Mouse (Mus musculus): ENCODE data around the gene Gm4881. TPM values are rescaled to one million over a fixed set of nuclear protein-coding genes. Genes with fewer than 3 reads are reported as not detected.

Gm4881 gene
- polyA plus RNA-seq, 1 experiment from 2014 or later: 2.2 TPM

- peak overlapping the region; percentile 70 for H3K4me3 ChIP-seq (ENCODE audit: low read depth, low read length)
- H3K27ac ChIP-seq (ENCODE audit: low read depth, low read length): peak overlapping the region; percentile 45; the same call in 1 of the 2 replicates
- peak; percentile 97 for ATAC-seq (ENCODE audit: low FRiP score)
- peak overlapping the region; percentile 75 for H3K9ac ChIP-seq (ENCODE audit: low read length)
- H3K27me3 ChIP-seq (ENCODE audit: control insufficient read depth, insufficient read depth, low read length): no peaks in the 10 kb centered on the region
- no peaks in the 10 kb centered on the region for H3K4me1 ChIP-seq (ENCODE audit: control insufficient read depth, insufficient read depth, low read length)
- H3K4me2 ChIP-seq: peak overlapping the region; percentile 87
- no peaks in the 10 kb centered on the region for H3K36me3 ChIP-seq (ENCODE audit: control insufficient read depth, insufficient read depth, low read length)
- under 1% methylated on average over 30 of the region's 30 CpGs for WGBS
- no peaks in the 10 kb centered on the region for H3K9me3 ChIP-seq (ENCODE audit: control insufficient read depth, low read length)
- peak; percentile 98 for DNase-seq (ENCODE audit: low spot score, missing footprints)
Measured at GRCm38 (mm10) chr7:24904070-24904483, 40.2 kb downstream of the Gm4881 start.

- H3K27me3 ChIP-seq (ENCODE audit: control insufficient read depth, insufficient read depth, low read length): no peaks in the 10 kb centered on the region
- H3K4me3 ChIP-seq (ENCODE audit: low read depth, low read length): peak overlapping the region; percentile 70
- no peaks in the 10 kb centered on the region for H3K36me3 ChIP-seq (ENCODE audit: control insufficient read depth, insufficient read depth, low read length)
- H3K4me1 ChIP-seq (ENCODE audit: control insufficient read depth, insufficient read depth, low read length): no peaks in the 10 kb centered on the region
- WGBS: 47% methylated on average over 10 of the region's 10 CpGs
- H3K9ac ChIP-seq (ENCODE audit: low read length): peak overlapping the region; percentile 71
- H3K27ac ChIP-seq (ENCODE audit: low read depth, low read length): peak overlapping the region; percentile 21; the same call in 1 of the 2 replicates
- H3K9me3 ChIP-seq (ENCODE audit: control insufficient read depth, low read length): no peaks in the 10 kb centered on the region
- H3K4me2 ChIP-seq: peak overlapping the region; percentile 87
- no peak for ATAC-seq (ENCODE audit: low FRiP score)
- no peak for DNase-seq (ENCODE audit: low spot score, missing footprints)
Measured at GRCm38 (mm10) chr7:24903444-24903825, 40.9 kb downstream of the Gm4881 start.

- peak; percentile 92 for DNase-seq (ENCODE audit: low spot score, missing footprints)
- H3K4me2 ChIP-seq: peak within 1 kb of the TSS; percentile 87
- H3K9ac ChIP-seq (ENCODE audit: low read length): peak within 1 kb of the TSS; percentile 71
- H3K36me3 ChIP-seq (ENCODE audit: control insufficient read depth, insufficient read depth, low read length): no peaks in the 10 kb centered on the region
- H3K9me3 ChIP-seq (ENCODE audit: control insufficient read depth, low read length): no peaks in the 10 kb centered on the region
- H3K27ac ChIP-seq (ENCODE audit: low read depth, low read length): peak within 1 kb of the TSS; percentile 21
- H3K27me3 ChIP-seq (ENCODE audit: control insufficient read depth, insufficient read depth, low read length): no peaks in the 10 kb centered on the region
- peak within 1 kb of the TSS; percentile 70 for H3K4me3 ChIP-seq (ENCODE audit: low read depth, low read length)
- ATAC-seq (ENCODE audit: low FRiP score): no peak
- 6% methylated on average over 58 of the region's 68 CpGs for WGBS
- no peaks in the 10 kb centered on the region for H3K4me1 ChIP-seq (ENCODE audit: control insufficient read depth, insufficient read depth, low read length)
Measured at GRCm38 (mm10) chr7:24902630-24903443, 41.5 kb downstream of the Gm4881 start, which contains the start of gene Arhgef1. Gene Arhgef1 (plus strand): TSS chr7:24902912.

DNA sequence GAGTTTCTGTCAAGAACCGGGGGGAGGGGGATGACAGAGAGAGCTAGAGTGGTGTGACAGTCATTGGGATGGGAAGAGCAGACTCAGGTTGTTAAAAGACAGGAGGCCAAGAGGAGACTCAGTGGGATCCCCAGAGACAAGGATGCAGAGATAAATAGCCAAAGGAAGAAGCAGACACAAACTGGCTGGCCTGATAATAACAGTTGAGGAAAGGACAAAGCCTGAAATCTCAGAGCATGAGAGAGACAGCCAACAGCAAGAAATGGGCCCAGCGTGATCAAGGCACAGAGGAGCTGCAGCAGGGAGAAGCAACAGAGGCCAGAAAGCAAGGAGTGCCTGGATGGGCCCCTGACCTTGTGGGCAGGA lies 42.0 kb downstream of the Gm4881 start:
- no peak overlapping the region; the same call in 1 of the 2 replicates for H3K4me3 ChIP-seq (ENCODE audit: low read depth, low read length)
- 45% methylated on average over 2 of the region's 2 CpGs for WGBS
- H3K36me3 ChIP-seq (ENCODE audit: control insufficient read depth, insufficient read depth, low read length): no peaks in the 10 kb centered on the region
- peak overlapping the region; percentile 21; the same call in 1 of the 2 replicates for H3K27ac ChIP-seq (ENCODE audit: low read depth, low read length)
- ATAC-seq (ENCODE audit: low FRiP score): no peak
- no peak overlapping the region for H3K9ac ChIP-seq (ENCODE audit: low read length)
- no peaks in the 10 kb centered on the region for H3K4me1 ChIP-seq (ENCODE audit: control insufficient read depth, insufficient read depth, low read length)
- no peaks in the 10 kb centered on the region for H3K27me3 ChIP-seq (ENCODE audit: control insufficient read depth, insufficient read depth, low read length)
- H3K9me3 ChIP-seq (ENCODE audit: control insufficient read depth, low read length): no peaks in the 10 kb centered on the region
- DNase-seq (ENCODE audit: low spot score, missing footprints): no peak
- peak overlapping the region; percentile 87; the same call in 1 of the 2 replicates for H3K4me2 ChIP-seq

- Histone ChIP-seq H3K9me3 (ENCODE audit: control insufficient read depth, low read length) (no peaks in the 10 kb centered on the region), H3K9ac (ENCODE audit: low read length) (no peak overlapping the region), H3K4me3 (ENCODE audit: low read depth, low read length) (no peak overlapping the region), H3K36me3 (ENCODE audit: control insufficient read depth, insufficient read depth, low read length) (no peaks in the 10 kb centered on the region), H3K4me1 (ENCODE audit: control insufficient read depth, insufficient read depth, low read length) (no peaks in the 10 kb centered on the region), H3K27ac (ENCODE audit: low read depth, low read length) (no peak overlapping the region), H3K27me3 (ENCODE audit: control insufficient read depth, insufficient read depth, low read length) (no peaks in the 10 kb centered on the region), H3K4me2 (no peak overlapping the region)
- 86% methylated on average over 1 of the region's 1 CpGs for WGBS
- ATAC-seq (ENCODE audit: low FRiP score): no peak
- DNase-seq (ENCODE audit: low spot score, missing footprints): no peak
Measured at GRCm38 (mm10) chr7:24901842-24902241, 42.5 kb downstream of the Gm4881 start.

GRCm38 (mm10) chr7:24901114-24901513 lies 43.2 kb downstream of the Gm4881 start:
- H3K9ac ChIP-seq (ENCODE audit: low read length): no peak overlapping the region
- WGBS: 86% methylated on average over 6 of the region's 6 CpGs
- no peak overlapping the region for H3K4me3 ChIP-seq (ENCODE audit: low read depth, low read length)
- no peaks in the 10 kb centered on the region for H3K4me1 ChIP-seq (ENCODE audit: control insufficient read depth, insufficient read depth, low read length)
- DNase-seq (ENCODE audit: low spot score, missing footprints): no peak
- no peaks in the 10 kb centered on the region for H3K9me3 ChIP-seq (ENCODE audit: control insufficient read depth, low read length)
- ATAC-seq (ENCODE audit: low FRiP score): no peak
- no peaks in the 10 kb centered on the region for H3K36me3 ChIP-seq (ENCODE audit: control insufficient read depth, insufficient read depth, low read length)
- H3K27ac ChIP-seq (ENCODE audit: low read depth, low read length): no peak overlapping the region
- no peaks in the 10 kb centered on the region for H3K27me3 ChIP-seq (ENCODE audit: control insufficient read depth, insufficient read depth, low read length)
- H3K4me2 ChIP-seq: no peak overlapping the region

DNA sequence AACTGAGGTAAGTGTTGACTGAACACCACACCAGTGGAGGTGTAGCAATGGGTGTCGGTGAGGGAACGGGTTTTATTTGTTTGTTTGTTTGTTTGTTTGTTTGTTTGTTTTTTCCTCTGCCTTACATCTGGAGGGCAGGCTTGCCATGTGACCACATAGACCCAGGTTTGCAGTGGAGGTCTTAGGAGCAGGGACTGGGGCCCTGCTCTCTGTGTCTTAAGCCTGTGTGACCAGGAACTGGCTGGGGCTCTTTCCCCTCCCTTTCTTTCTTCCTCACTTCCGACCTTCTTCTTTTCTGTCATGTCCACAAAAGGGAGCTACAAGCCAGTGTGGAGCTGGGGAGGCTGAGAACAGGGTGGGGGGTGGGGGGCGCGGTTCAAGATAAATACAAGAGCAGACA lies 46.3 kb downstream of the Gm4881 start:
- no peaks in the 10 kb centered on the region for H3K9me3 ChIP-seq (ENCODE audit: control insufficient read depth, low read length)
- H3K27ac ChIP-seq (ENCODE audit: low read depth, low read length): no peak overlapping the region
- H3K4me3 ChIP-seq (ENCODE audit: low read depth, low read length): no peak overlapping the region
- H3K9ac ChIP-seq (ENCODE audit: low read length): no peak overlapping the region
- WGBS: 73% methylated on average over 5 of the region's 5 CpGs
- ATAC-seq (ENCODE audit: low FRiP score): no peak
- no peak overlapping the region for H3K4me2 ChIP-seq
- H3K27me3 ChIP-seq (ENCODE audit: control insufficient read depth, insufficient read depth, low read length): no peaks in the 10 kb centered on the region
- DNase-seq (ENCODE audit: low spot score, missing footprints): no peak
- H3K4me1 ChIP-seq (ENCODE audit: control insufficient read depth, insufficient read depth, low read length): no peaks in the 10 kb centered on the region
- H3K36me3 ChIP-seq (ENCODE audit: control insufficient read depth, insufficient read depth, low read length): no peaks in the 10 kb centered on the region

GRCm38 (mm10) chr7:24897224-24897623 lies 47.1 kb downstream of the Gm4881 start, which contains the start of gene Cd79a:
Gene Cd79a (plus strand): TSS chr7:24897381.
- Histone ChIP-seq H3K9me3 (ENCODE audit: control insufficient read depth, low read length) (no peaks in the 10 kb centered on the region), H3K27me3 (ENCODE audit: control insufficient read depth, insufficient read depth, low read length) (no peaks in the 10 kb centered on the region), H3K36me3 (ENCODE audit: control insufficient read depth, insufficient read depth, low read length) (no peaks in the 10 kb centered on the region; the same call in 1 of the 2 replicates), H3K4me1 (ENCODE audit: control insufficient read depth, insufficient read depth, low read length) (no peaks in the 10 kb centered on the region), H3K9ac (ENCODE audit: low read length) (no peak within 1 kb of the TSS), H3K27ac (ENCODE audit: low read depth, low read length) (no peak within 1 kb of the TSS), H3K4me2 (no peak within 1 kb of the TSS), H3K4me3 (ENCODE audit: low read depth, low read length) (no peak within 1 kb of the TSS)
- no peak for ATAC-seq (ENCODE audit: low FRiP score)
- no peak for DNase-seq (ENCODE audit: low spot score, missing footprints)
- 83% methylated on average over 12 of the region's 12 CpGs for WGBS

DNA sequence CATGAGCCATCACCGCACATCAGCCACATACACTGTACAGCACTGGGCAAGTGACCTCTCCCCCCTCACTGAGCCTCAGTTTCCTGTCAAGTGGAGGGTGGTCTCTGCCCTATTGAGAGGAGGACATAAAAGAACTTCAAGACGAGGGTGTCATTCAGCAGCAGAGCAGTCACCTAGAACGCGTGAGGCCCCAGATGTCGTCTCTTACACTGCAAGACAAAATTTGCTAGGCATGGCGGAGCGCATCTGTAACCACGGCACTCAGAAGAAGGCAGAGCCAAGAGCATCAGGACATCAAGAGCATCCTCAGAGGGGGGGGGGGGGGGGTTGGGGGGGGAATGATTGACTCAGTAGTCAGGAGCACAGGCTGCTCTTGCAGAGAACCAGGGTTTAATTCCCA lies 48.0 kb downstream of the Gm4881 start:
- Histone ChIP-seq H3K4me1 (ENCODE audit: control insufficient read depth, insufficient read depth, low read length) (no peaks in the 10 kb centered on the region), H3K27ac (ENCODE audit: low read depth, low read length) (no peak overlapping the region), H3K9me3 (ENCODE audit: control insufficient read depth, low read length) (no peaks in the 10 kb centered on the region), H3K9ac (ENCODE audit: low read length) (no peak overlapping the region), H3K36me3 (ENCODE audit: control insufficient read depth, insufficient read depth, low read length) (no peaks in the 10 kb centered on the region; the same call in 1 of the 2 replicates), H3K4me2 (no peak overlapping the region), H3K27me3 (ENCODE audit: control insufficient read depth, insufficient read depth, low read length) (no peaks in the 10 kb centered on the region), H3K4me3 (ENCODE audit: low read depth, low read length) (no peak overlapping the region)
- DNase-seq (ENCODE audit: low spot score, missing footprints) (no peak), ATAC-seq (ENCODE audit: low FRiP score) (no peak)
- 75% methylated on average over 8 of the region's 8 CpGs for WGBS

All from midbrain, embryonic 11.5 days (tissue).